Mouse (Mus musculus) hindbrain, embryonic 16.5 days (tissue): ENCODE data around the gene 4933409G03Rik. TPM values are rescaled to one million over a fixed set of nuclear protein-coding genes. Genes with fewer than 3 reads are reported as not detected.
A peak's percentile ranks its signal among the peaks of the same experiment; 100 is the strongest.
"Not testable (repeated sequence)": the region's sequence is repeated elsewhere in the genome, so short reads cannot be mapped to it uniquely, and the experiment has no call there.

Source experiments
- ATAC-seq: fragments of 200-750 bp; cut with Nextera tagmentation; 2 replicates; pipeline ENCODE4 v1.8.0; 2017; ENCODE audit warnings: moderate TSS enrichment, moderate library complexity
- H3K27ac ChIP-seq: fragments of 300-500 bp; sonication (generic); 2 replicates; pipeline ENCODE4 v1.5.1; 2014; ENCODE audit warnings: low read depth, mild to moderate bottlenecking, control low read depth, low read length, moderate library complexity
- H3K27me3 ChIP-seq: fragments of 300-500 bp; sonication (generic); replicated peaks from 2 replicates; pipeline ENCODE4 v1.6.1; 2014; ENCODE audit warnings: low read length; ENCODE audit not compliant: control insufficient read depth, insufficient read depth
- H3K36me3 ChIP-seq: fragments of 300-500 bp; sonication (generic); 2 replicates; pipeline ENCODE4 v1.6.1; 2014; ENCODE audit warnings: mild to moderate bottlenecking, low read length, moderate library complexity, mixed read lengths; ENCODE audit not compliant: control insufficient read depth, insufficient read depth
- H3K4me1 ChIP-seq: fragments of 300-500 bp; sonication (generic); 2 replicates; pipeline ENCODE4 v1.6.1; 2014; ENCODE audit warnings: low read depth, low read length; ENCODE audit not compliant: control insufficient read depth, insufficient read depth
- H3K4me2 ChIP-seq: fragments of 300-500 bp; sonication (generic); 2 replicates; pipeline ENCODE4 v1.6.1; 2014; ENCODE audit warnings: mild to moderate bottlenecking, low read length, control low read depth, moderate library complexity
- H3K4me3 ChIP-seq: fragments of 300-500 bp; sonication (generic); 2 replicates; pipeline ENCODE4 v1.5.1; 2014; ENCODE audit warnings: mild to moderate bottlenecking, low read length, control low read depth, moderate library complexity
- H3K9ac ChIP-seq: fragments of 300-500 bp; sonication (generic); 2 replicates; pipeline ENCODE4 v1.6.1; 2014; ENCODE audit warnings: low read depth, mild to moderate bottlenecking, control low read depth, low read length, moderate library complexity
- H3K9me3 ChIP-seq: fragments of 300-500 bp; sonication (generic); 2 replicates; pipeline ENCODE4 v1.6.1; 2014; ENCODE audit warnings: mild to moderate bottlenecking, low read length, moderate library complexity; ENCODE audit not compliant: control insufficient read depth
- WGBS: fragments of 180-500 bp; shearing (Covaris S2); extraction: QIAGEN DNeasy Blood & Tissue Kit; methylation state at CpG from one replicate; pipeline ENCODE4 v1.1.7; 2014; 5-methylcytosine and 5-hydroxymethylcytosine counted together
- polyA plus RNA-seq: library from polyadenylated mRNA; unstranded; fragments of >200 nt; fragmentation: Nextera tagmentation; extraction: Ambion mirVana; gene quantifications from 2 replicates; pipeline ENCODE4 v1.2.1, GENCODE M21; 2015

Gene 4933409G03Rik
- polyA plus RNA-seq: not detected in 2 replicates

GRCm38 (mm10) chr2:68582113-68582512 lies at the start of gene 4933409G03Rik:
Gene 4933409G03Rik (plus strand): TSS chr2:68582413.
- no peaks in the 10 kb centered on the region for H3K4me1 ChIP-seq
- no peak within 1 kb of the TSS for H3K4me2 ChIP-seq
- H3K9me3 ChIP-seq: no peaks in the 10 kb centered on the region
- no peaks in the 10 kb centered on the region for H3K27me3 ChIP-seq
- WGBS: 87% methylated on average over 5 of the region's 5 CpGs
- no peak within 1 kb of the TSS for H3K4me3 ChIP-seq
- no peak for ATAC-seq
- no peaks in the 10 kb centered on the region for H3K36me3 ChIP-seq
- H3K9ac ChIP-seq: no peak within 1 kb of the TSS
- H3K27ac ChIP-seq: no peak within 1 kb of the TSS

GRCm38 (mm10) chr2:68544190-68544589 lies 38.0 kb upstream of the 4933409G03Rik start:
- Histone ChIP-seq H3K36me3 (no peaks in the 10 kb centered on the region), H3K27ac (no peak overlapping the region), H3K4me1 (no peaks in the 10 kb centered on the region), H3K4me2 (no peak overlapping the region), H3K27me3 (no peaks in the 10 kb centered on the region), H3K4me3 (no peak overlapping the region), H3K9me3 (no peaks in the 10 kb centered on the region), H3K9ac (no peak overlapping the region)
- 73% methylated on average over 2 of the region's 2 CpGs for WGBS
- no peak for ATAC-seq

- WGBS: 66% methylated on average over 4 of the region's 4 CpGs
- no peak for ATAC-seq
These were observed 21.4 kb upstream of the 4933409G03Rik start for GRCm38 (mm10) chr2:68560821-68561220.

GRCm38 (mm10) chr2:68563331-68563730 lies 18.9 kb upstream of the 4933409G03Rik start:
- WGBS: 14% methylated on average over 3 of the region's 3 CpGs

More at GRCm38 (mm10) chr2:68560821-68561220, 21.4 kb upstream of the 4933409G03Rik start:
- Histone ChIP-seq H3K27ac (no peak overlapping the region), H3K9ac (no peak overlapping the region), H3K9me3 (no peaks in the 10 kb centered on the region), H3K4me1 (no peaks in the 10 kb centered on the region), H3K36me3 (no peaks in the 10 kb centered on the region), H3K4me2 (no peak overlapping the region), H3K27me3 (no peaks in the 10 kb centered on the region), H3K4me3 (no peak overlapping the region)

GRCm38 (mm10) chr2:68568361-68568760 lies 13.9 kb upstream of the 4933409G03Rik start:
- WGBS: 90% methylated on average over 15 of the region's 15 CpGs
- Histone ChIP-seq H3K4me3 (no peak overlapping the region), H3K27ac (no peak overlapping the region), H3K4me1 (no peaks in the 10 kb centered on the region), H3K36me3 (no peaks in the 10 kb centered on the region), H3K4me2 (no peak overlapping the region), H3K27me3 (no peaks in the 10 kb centered on the region), H3K9ac (no peak overlapping the region), H3K9me3 (no peaks in the 10 kb centered on the region)
- no peak for ATAC-seq

More at GRCm38 (mm10) chr2:68563331-68563730, 18.9 kb upstream of the 4933409G03Rik start:
- Histone ChIP-seq H3K36me3 (no peaks in the 10 kb centered on the region), H3K9ac (no peak overlapping the region), H3K27me3 (no peaks in the 10 kb centered on the region), H3K4me3 (no peak overlapping the region), H3K4me1 (no peaks in the 10 kb centered on the region), H3K4me2 (no peak overlapping the region), H3K27ac (no peak overlapping the region), H3K9me3 (no peaks in the 10 kb centered on the region)
- ATAC-seq: peak; percentile 71; the same call in 1 of the 2 replicates

GRCm38 (mm10) chr2:68572340-68572739 lies 9.9 kb upstream of the 4933409G03Rik start:
- no peaks in the 10 kb centered on the region for H3K9me3 ChIP-seq
- H3K4me3 ChIP-seq: no peak overlapping the region
- no peaks in the 10 kb centered on the region for H3K36me3 ChIP-seq
- 24% methylated on average over 4 of the region's 4 CpGs for WGBS
- H3K4me2 ChIP-seq: no peak overlapping the region
- no peak overlapping the region for H3K27ac ChIP-seq
- ATAC-seq: no peak
- no peaks in the 10 kb centered on the region for H3K4me1 ChIP-seq
- H3K27me3 ChIP-seq: no peaks in the 10 kb centered on the region
- no peak overlapping the region for H3K9ac ChIP-seq

GRCm38 (mm10) chr2:68592765-68593164 lies 10.6 kb downstream of the 4933409G03Rik start:
- no peaks in the 10 kb centered on the region for H3K27me3 ChIP-seq
- no peaks in the 10 kb centered on the region for H3K4me1 ChIP-seq
- no peak overlapping the region for H3K9ac ChIP-seq
- no peaks in the 10 kb centered on the region for H3K9me3 ChIP-seq
- no peak overlapping the region for H3K4me2 ChIP-seq
- WGBS: 55% methylated on average over 3 of the region's 3 CpGs
- H3K36me3 ChIP-seq: no peaks in the 10 kb centered on the region
- H3K27ac ChIP-seq: no peak overlapping the region
- ATAC-seq: no peak
- H3K4me3 ChIP-seq: no peak overlapping the region

GRCm38 (mm10) chr2:68656186-68656585 lies 74.0 kb downstream of the 4933409G03Rik start, which contains the start of gene 4932414N04Rik:
Gene 4932414N04Rik (plus strand): TSS chr2:68656486.
- H3K4me2 ChIP-seq, H3K9me3 ChIP-seq, H3K27ac ChIP-seq, H3K4me1 ChIP-seq, H3K27me3 ChIP-seq, H3K4me3 ChIP-seq, H3K36me3 ChIP-seq, ATAC-seq, H3K9ac ChIP-seq: not testable (repeated sequence)
- WGBS: 94% methylated on average over 1 of the region's 5 CpGs
